ENCODE assay signal across 30 mouse cellular contexts in genomic region chr2:119601027-119601426, GRCm38 (mm10). TPM values are rescaled to one million over a fixed set of nuclear protein-coding genes. Genes with fewer than 3 reads are reported as not detected.
DNase-seq lines count a peak whose midpoint lies in the region; ATAC-seq and TF ChIP-seq lines count a peak whose summit lies in the region.
"Had no signal": no experiment of that assay in that cellular context is flagged by ENCODE, and none has a peak within 500 bp of the region (broad histone marks: within the 10 kb centered on the region; RNA-seq: fewer than 3 reads in every experiment).

No protein-coding gene starts in this region.

- no peak overlapping the region for H3K4me2 ChIP-seq in forebrain, postnatal 0 days (ENCODE audit: low read depth)
- no peak overlapping the region for H3K4me2 ChIP-seq in forebrain, embryonic 16.5 days (ENCODE audit: low read length)
- no peak overlapping the region for H3K4me2 ChIP-seq in midbrain, embryonic 16.5 days (ENCODE audit: low read length)
- H3K4me2 ChIP-seq: forebrain, embryonic 13.5 days; hindbrain, embryonic 13.5 days; limb, embryonic 12.5 days; midbrain, embryonic 13.5 days had no signal

- no peak overlapping the region for H3K4me3 ChIP-seq in forebrain, postnatal 0 days (ENCODE audit: low read depth, low read length)
- H3K4me3 ChIP-seq in forebrain, embryonic 16.5 days (replicated peaks; ENCODE audit: low read length), result no peak overlapping the region
- H3K4me3 ChIP-seq in layer of hippocampus, adult 2 months, result peak overlapping the region; percentile 17; the same call in 1 of the 2 replicates
- no peak overlapping the region for H3K4me3 ChIP-seq in midbrain, embryonic 16.5 days (ENCODE audit: low read depth, low read length)
- H3K4me3 ChIP-seq: forebrain, embryonic 13.5 days; heart, adult 2 months; heart, embryonic 12.5 days; hindbrain, embryonic 13.5 days; limb, embryonic 12.5 days; midbrain, embryonic 13.5 days had no signal

- H3K4me1 ChIP-seq in forebrain, postnatal 0 days (ENCODE audit: insufficient read depth), result peaks cover 13% of the 10 kb centered on the region
- H3K4me1 ChIP-seq in forebrain, embryonic 16.5 days (replicated peaks; ENCODE audit: control insufficient read depth, insufficient read depth, low read length), result peaks cover 33% of the 10 kb centered on the region
- H3K4me1 ChIP-seq in midbrain, embryonic 16.5 days (ENCODE audit: control insufficient read depth, insufficient read depth, low read length), result peaks cover 15% of the 10 kb centered on the region

- TF ChIP-seq CTCF in forebrain, postnatal 0 days (IDR thresholded peaks at IDR 0.05; ENCODE audit: low read depth), result no peak
- no peak for TF ChIP-seq CTCF in layer of hippocampus, adult 2 months (conservative IDR thresholded peaks at IDR 0.05)

- peak; percentile 18 for DNase-seq in forebrain, postnatal 0 days
- peak; percentile 34 to 59 for DNase-seq in layer of hippocampus, adult 2 months (ENCODE audit: low spot score in 2 of 2)
- DNase-seq in layer of hippocampus, postnatal 36 days, result no peak
- DNase-seq in right cerebral cortex, adult 18-20 months, result peak; percentile 24
- DNase-seq in right cerebral cortex, postnatal 25 days, result no peak
- no peak for DNase-seq in cerebellum, postnatal 25 days
- DNase-seq: adrenal gland, adult 2 months; cerebellum, adult 8-10 months; heart, adult 2 months; heart, postnatal 4 days; kidney, adult 11 months; kidney, postnatal 14 days; lung, adult 18-20 months; retina, postnatal 1 day; spleen, adult 18-20 months; thymus, adult 2 months; thymus, postnatal 36 days had no signal

- no peak for ATAC-seq in forebrain, postnatal 0 days
- no peak for ATAC-seq in forebrain, embryonic 16.5 days
- ATAC-seq in midbrain, embryonic 16.5 days, result no peak
- ATAC-seq: activated CD4-positive, CD25-positive, alpha-beta regulatory T cell, adult 4 months; forebrain, embryonic 13.5 days; lung, postnatal 0 days; midbrain, embryonic 13.5 days had no signal

- 65% methylated on average over 4 of the region's 4 CpGs for WGBS in forebrain, postnatal 0 days
- WGBS in forebrain, embryonic 16.5 days, result 75% methylated on average over 4 of the region's 4 CpGs
- WGBS in midbrain, embryonic 16.5 days, result 83% methylated on average over 4 of the region's 4 CpGs

- H3K27ac ChIP-seq in forebrain, postnatal 0 days (ENCODE audit: low read depth, low read length), result no peak overlapping the region
- H3K27ac ChIP-seq in forebrain, embryonic 16.5 days (ENCODE audit: low read length), result no peak overlapping the region; the same call in 1 of the 2 replicates
- peak overlapping the region; percentile 75 for H3K27ac ChIP-seq in layer of hippocampus, adult 2 months
- H3K27ac ChIP-seq in midbrain, embryonic 16.5 days (ENCODE audit: low read length), result no peak overlapping the region
- H3K27ac ChIP-seq: forebrain, embryonic 13.5 days; heart, adult 2 months; hindbrain, embryonic 13.5 days; limb, embryonic 12.5 days; macrophage; midbrain, embryonic 13.5 days had no signal

- no peaks in the 10 kb centered on the region for H3K9me3 ChIP-seq in forebrain, postnatal 0 days (ENCODE audit: low read length)
- H3K9me3 ChIP-seq in forebrain, embryonic 16.5 days (ENCODE audit: control insufficient read depth, low read length), result no peaks in the 10 kb centered on the region
- no peaks in the 10 kb centered on the region for H3K9me3 ChIP-seq in midbrain, embryonic 16.5 days (replicated peaks; ENCODE audit: control insufficient read depth, low read length, poor library complexity, severe bottlenecking)
- H3K9me3 ChIP-seq: forebrain, embryonic 13.5 days; heart, embryonic 12.5 days; hindbrain, embryonic 13.5 days; limb, embryonic 12.5 days; midbrain, embryonic 13.5 days had no signal

- H3K9ac ChIP-seq in forebrain, postnatal 0 days, result no peak overlapping the region
- H3K9ac ChIP-seq in forebrain, embryonic 16.5 days (replicated peaks; ENCODE audit: low read depth, low read length), result no peak overlapping the region
- H3K9ac ChIP-seq in midbrain, embryonic 16.5 days (ENCODE audit: low read depth, low read length), result no peak overlapping the region
- H3K9ac ChIP-seq: forebrain, embryonic 13.5 days; heart, embryonic 12.5 days; hindbrain, embryonic 13.5 days; limb, embryonic 12.5 days; midbrain, embryonic 13.5 days had no signal

- peaks cover 21% of the 10 kb centered on the region for H3K36me3 ChIP-seq in forebrain, postnatal 0 days (ENCODE audit: insufficient read depth)
- peaks cover 11% of the 10 kb centered on the region for H3K36me3 ChIP-seq in forebrain, embryonic 16.5 days (ENCODE audit: control insufficient read depth, insufficient read depth)
- peaks cover 16% of the 10 kb centered on the region for H3K36me3 ChIP-seq in midbrain, embryonic 16.5 days (ENCODE audit: control insufficient read depth, insufficient read depth, low read length)

- no peaks in the 10 kb centered on the region for H3K27me3 ChIP-seq in forebrain, postnatal 0 days (ENCODE audit: insufficient read depth, low read length)
- H3K27me3 ChIP-seq in forebrain, embryonic 16.5 days (replicated peaks; ENCODE audit: control insufficient read depth, insufficient read depth, low read length), result no peaks in the 10 kb centered on the region
- H3K27me3 ChIP-seq in midbrain, embryonic 16.5 days (ENCODE audit: control insufficient read depth, insufficient read depth, low read depth, low read length), result no peaks in the 10 kb centered on the region
- H3K27me3 ChIP-seq: CH12.LX; forebrain, embryonic 13.5 days; heart, embryonic 12.5 days; hindbrain, embryonic 13.5 days; limb, embryonic 12.5 days; midbrain, embryonic 13.5 days had no signal

RNA-seq across cellular contexts. Expression of gene Nusap1, which starts 17.1 kb away (rescaled TPM):
- total RNA-seq in forebrain, postnatal 0 days (2014; rRNA removed), result 6.1 and 7.6 TPM in 2 replicates
- 8.1 and 8.6 TPM in 2 replicates for polyA plus RNA-seq in forebrain, postnatal 0 days (2015; fragmentation: Nextera tagmentation; extraction: Ambion mirVana)
- polyA plus RNA-seq in forebrain, embryonic 16.5 days (2015; fragmentation: Nextera tagmentation; extraction: Ambion mirVana), result 29.6 and 35.9 TPM in 2 replicates
- under 1 TPM; 0.88 to 0.97 TPM for total RNA-seq in layer of hippocampus, adult 2 months (2021)
- under 1 TPM; 0.60 to 0.83 TPM for total RNA-seq in layer of hippocampus, postnatal 36 days (2021)
- 7.1 and 9.6 TPM in 2 replicates for polyA plus RNA-seq in midbrain, embryonic 16.5 days (2015; fragmentation: Nextera tagmentation; extraction: Ambion mirVana)

RNA-seq across cellular contexts. Expression of gene Oip5, which starts 17.2 kb away (rescaled TPM):
- 2.8 and 5.4 TPM in 2 replicates for total RNA-seq in forebrain, postnatal 0 days (2014; rRNA removed)
- 3.1 and 4.5 TPM in 2 replicates for polyA plus RNA-seq in forebrain, postnatal 0 days (2015; fragmentation: Nextera tagmentation; extraction: Ambion mirVana)
- 10.3 and 12.0 TPM in 2 replicates for polyA plus RNA-seq in forebrain, embryonic 16.5 days (2015; fragmentation: Nextera tagmentation; extraction: Ambion mirVana)
- total RNA-seq in layer of hippocampus, adult 2 months (2021), result under 1 TPM; 0.91 to 0.92 TPM
- total RNA-seq in layer of hippocampus, postnatal 36 days (2021), result under 1 TPM; 0.35 to 0.56 TPM
- polyA plus RNA-seq in midbrain, embryonic 16.5 days (2015; fragmentation: Nextera tagmentation; extraction: Ambion mirVana), result 3.4 and 3.7 TPM in 2 replicates

RNA-seq across cellular contexts. Expression of gene Chp1, which starts 53.5 kb away (rescaled TPM):
- total RNA-seq in forebrain, postnatal 0 days (2014; rRNA removed), result 53.9 and 69.8 TPM in 2 replicates
- polyA plus RNA-seq in forebrain, postnatal 0 days (2015; fragmentation: Nextera tagmentation; extraction: Ambion mirVana), result 52.3 and 58.9 TPM in 2 replicates
- polyA plus RNA-seq in forebrain, embryonic 16.5 days (2015; fragmentation: Nextera tagmentation; extraction: Ambion mirVana), result 78.6 and 78.8 TPM in 2 replicates
- 100 to 1,000 TPM; 155 to 157 TPM for total RNA-seq in layer of hippocampus, adult 2 months (2021)
- 100 to 1,000 TPM; 144 to 146 TPM for total RNA-seq in layer of hippocampus, postnatal 36 days (2021)
- polyA plus RNA-seq in midbrain, embryonic 16.5 days (2015; fragmentation: Nextera tagmentation; extraction: Ambion mirVana), result 58.4 and 59.6 TPM in 2 replicates

RNA-seq across cellular contexts. Expression of gene Exd1, which starts 53.6 kb away (rescaled TPM):
- total RNA-seq in forebrain, postnatal 0 days (2014; rRNA removed), result 0.77 and 0.81 TPM in 2 replicates
- 0.42 and 0.73 TPM in 2 replicates for polyA plus RNA-seq in forebrain, postnatal 0 days (2015; fragmentation: Nextera tagmentation; extraction: Ambion mirVana)
- polyA plus RNA-seq in forebrain, embryonic 16.5 days (2015; fragmentation: Nextera tagmentation; extraction: Ambion mirVana), result 1.1 and 1.6 TPM in 2 replicates
- total RNA-seq in layer of hippocampus, adult 2 months (2021), result 1 to 10 TPM in 1 of 2 experiments, under 1 TPM in 1; 0.49 to 1.3 TPM
- total RNA-seq in layer of hippocampus, postnatal 36 days (2021), result under 1 TPM; 0.46 to 0.47 TPM
- polyA plus RNA-seq in midbrain, embryonic 16.5 days (2015; fragmentation: Nextera tagmentation; extraction: Ambion mirVana), result 1.0 TPM in 2 replicates
- total RNA-seq: megakaryocyte-erythroid progenitor cell, adult 5-6 weeks; monocyte, adult 5-6 weeks had no signal

Comparison
In these comparisons a context has a peak if more than half of its experiments do, and no peak if none do; other contexts are left out.
1. DNase-seq: peak in forebrain, postnatal 0 days (single experiment), layer of hippocampus, adult 2 months (2 of 2) and right cerebral cortex, adult 18-20 months (single experiment); none in layer of hippocampus, postnatal 36 days (0 of 2), right cerebral cortex, postnatal 25 days (single experiment) and cerebellum, postnatal 25 days (0 of 2).